Comparison of ENCODE assay signal across 14 mouse cellular contexts in genomic region chr11:58947306-58947705, GRCm38 (mm10). TPM values are rescaled to one million over a fixed set of nuclear protein-coding genes. Genes with fewer than 3 reads are reported as not detected.
DNase-seq lines count a peak whose midpoint lies in the region; ATAC-seq and TF ChIP-seq lines count a peak whose summit lies in the region.
"Had no signal": no experiment of that assay in that cellular context is flagged by ENCODE, and none has a peak within 500 bp of the region (broad histone marks: within the 10 kb centered on the region; RNA-seq: fewer than 3 reads in every experiment).

No protein-coding gene starts in this region.

- H3K27me3 ChIP-seq in ES-Bruce4 (ENCODE audit: control insufficient read depth, insufficient read depth, low read length, poor library complexity, severe bottlenecking), result no peaks in the 10 kb centered on the region; the same call in none of the 2 replicates
- H3K27me3 ChIP-seq in forebrain, postnatal 0 days (ENCODE audit: insufficient read depth, low read length), result no peaks in the 10 kb centered on the region
- H3K27me3 ChIP-seq in midbrain, embryonic 13.5 days, result peaks cover 2% of the 10 kb centered on the region; the same call in 1 of the 2 replicates

- TF ChIP-seq CTCF in ES-Bruce4 (IDR thresholded peaks at IDR 0.05; ENCODE audit: low read depth, low read length), result no peak
- no peak for TF ChIP-seq CTCF in forebrain, postnatal 0 days (IDR thresholded peaks at IDR 0.05; ENCODE audit: low read depth)

- H3K9ac ChIP-seq in ES-Bruce4 (ENCODE audit: low read depth, poor library complexity, severe bottlenecking), result 0 out of 2 replicates have a peak overlapping the region, but pooled peaks have one; percentile 10
- H3K9ac ChIP-seq in forebrain, postnatal 0 days, result peak overlapping the region; percentile 65; the same call in 1 of the 2 replicates
- H3K9ac ChIP-seq in midbrain, embryonic 13.5 days (replicated peaks), result peak overlapping the region; percentile 84; the same call in 1 of the 2 replicates
- H3K9ac ChIP-seq: embryonic facial prominence, embryonic 15.5 days had no signal

- H3K36me3 ChIP-seq in ES-Bruce4 (ENCODE audit: control insufficient read depth, insufficient read depth, low read length, poor library complexity, severe bottlenecking), result no peaks in the 10 kb centered on the region
- no peaks in the 10 kb centered on the region for H3K36me3 ChIP-seq in forebrain, postnatal 0 days (ENCODE audit: insufficient read depth)
- H3K36me3 ChIP-seq in midbrain, embryonic 13.5 days, result no peaks in the 10 kb centered on the region
- H3K36me3 ChIP-seq: embryonic facial prominence, embryonic 15.5 days; heart, embryonic 10.5 days had no signal

- TF ChIP-seq EP300 in ES-Bruce4 (IDR thresholded peaks at IDR 0.05; ENCODE audit: insufficient read depth, low read depth, low read length), result no peak

- H3K9me3 ChIP-seq in ES-Bruce4 (replicated peaks; ENCODE audit: control insufficient read depth, insufficient read depth, low read length, poor library complexity, severe bottlenecking), result no peaks in the 10 kb centered on the region
- no peaks in the 10 kb centered on the region for H3K9me3 ChIP-seq in forebrain, postnatal 0 days (ENCODE audit: low read length)
- no peaks in the 10 kb centered on the region for H3K9me3 ChIP-seq in midbrain, embryonic 13.5 days
- H3K9me3 ChIP-seq: embryonic facial prominence, embryonic 15.5 days; heart, embryonic 10.5 days had no signal

- no peak overlapping the region for H3K4me3 ChIP-seq in ES-Bruce4 (ENCODE audit: low read depth, low read length)
- no peak overlapping the region for H3K4me3 ChIP-seq in forebrain, postnatal 0 days (ENCODE audit: low read depth, low read length)
- peak overlapping the region; percentile 67; the same call in 1 of the 2 replicates for H3K4me3 ChIP-seq in midbrain, embryonic 13.5 days (replicated peaks)

- H3K27ac ChIP-seq in ES-Bruce4 (ENCODE audit: insufficient read depth, low read length), result no peak overlapping the region
- H3K27ac ChIP-seq in forebrain, postnatal 0 days (ENCODE audit: low read depth, low read length), result peak overlapping the region; percentile 98
- peak overlapping the region; percentile 99 for H3K27ac ChIP-seq in midbrain, embryonic 13.5 days
- H3K27ac ChIP-seq: gastrocnemius, adult 2 months had no signal

- WGBS in forebrain, postnatal 0 days, result 73% methylated on average over 3 of the region's 3 CpGs
- WGBS in midbrain, embryonic 13.5 days, result 86% methylated on average over 3 of the region's 3 CpGs

- TF ChIP-seq POLR2A in ES-Bruce4 (IDR thresholded peaks at IDR 0.05; ENCODE audit: insufficient read depth, low read length), result no peak

- H3K4me1 ChIP-seq in ES-Bruce4 (ENCODE audit: control insufficient read depth, insufficient read depth, low read length), result no peaks in the 10 kb centered on the region
- H3K4me1 ChIP-seq in forebrain, postnatal 0 days (ENCODE audit: insufficient read depth), result peaks cover 9% of the 10 kb centered on the region; the same call in 1 of the 2 replicates
- H3K4me1 ChIP-seq in midbrain, embryonic 13.5 days (replicated peaks), result peaks cover 30% of the 10 kb centered on the region

- peak overlapping the region; percentile 64 for H3K4me2 ChIP-seq in forebrain, postnatal 0 days (ENCODE audit: low read depth)
- H3K4me2 ChIP-seq in midbrain, embryonic 13.5 days (replicated peaks), result peak overlapping the region; percentile 69

- peak; percentile 62 for DNase-seq in cerebellum, adult 9-10 months
- no peak for DNase-seq in cerebellum, adult 11-12 months
- DNase-seq in forebrain, postnatal 0 days, result no peak
- DNase-seq in right cerebral cortex, adult 2 months (ENCODE audit: low spot score in 2 of 2), result no peak
- DNase-seq in urinary bladder, adult 2 months (ENCODE audit: low spot score), result no peak
- DNase-seq: gastrocnemius, adult 2 months had no signal

- ATAC-seq in forebrain, postnatal 0 days, result no peak
- ATAC-seq in midbrain, embryonic 13.5 days, result no peak
- no peak for ATAC-seq in frontal cortex, adult (ENCODE audit: low TSS enrichment)

RNA-seq across cellular contexts. Expression of gene Hist3h2ba, which starts 1.4 kb away (rescaled TPM):
- polyA plus RNA-seq in ES-Bruce4 (2011; ENCODE audit: insufficient read depth, insufficient read length, low read depth, missing spikeins), result 7.7 and 8.0 TPM in 2 replicates
- total RNA-seq in forebrain, postnatal 0 days (2014; rRNA removed), result 446 and 960 TPM in 2 replicates
- polyA plus RNA-seq in forebrain, postnatal 0 days (2015; fragmentation: Nextera tagmentation; extraction: Ambion mirVana), result 111 and 146 TPM in 2 replicates
- 383 and 402 TPM in 2 replicates for polyA plus RNA-seq in midbrain, embryonic 13.5 days (2015; fragmentation: Nextera tagmentation; extraction: Ambion mirVana)
- 1.3 and 2.2 TPM in 2 replicates for polyA plus RNA-seq in urinary bladder, adult 2 months (2012; rRNA removed)
- total RNA-seq: gastrocnemius, adult 2 months had no signal

RNA-seq across cellular contexts. Expression of gene Hist3h2a, which starts 7.2 kb away (rescaled TPM):
- polyA plus RNA-seq in ES-Bruce4 (2011; ENCODE audit: insufficient read depth, insufficient read length, low read depth, missing spikeins), result 2.9 and 3.7 TPM in 2 replicates
- total RNA-seq in forebrain, postnatal 0 days (2014; rRNA removed), result 181 and 199 TPM in 2 replicates
- 58.0 and 58.7 TPM in 2 replicates for polyA plus RNA-seq in forebrain, postnatal 0 days (2015; fragmentation: Nextera tagmentation; extraction: Ambion mirVana)
- 149 and 155 TPM in 2 replicates for polyA plus RNA-seq in midbrain, embryonic 13.5 days (2015; fragmentation: Nextera tagmentation; extraction: Ambion mirVana)
- 22.0 and 27.2 TPM in 2 replicates for polyA plus RNA-seq in urinary bladder, adult 2 months (2012; rRNA removed)

RNA-seq across cellular contexts. Expression of gene Trim17, which starts 7.2 kb away (rescaled TPM):
- not detected in 2 replicates for polyA plus RNA-seq in ES-Bruce4 (2011; ENCODE audit: insufficient read depth, insufficient read length, low read depth, missing spikeins)
- total RNA-seq in forebrain, postnatal 0 days (2014; rRNA removed), result 3.4 and 4.0 TPM in 2 replicates
- 0.65 TPM in 2 replicates for polyA plus RNA-seq in forebrain, postnatal 0 days (2015; fragmentation: Nextera tagmentation; extraction: Ambion mirVana)
- polyA plus RNA-seq in midbrain, embryonic 13.5 days (2015; fragmentation: Nextera tagmentation; extraction: Ambion mirVana), result 1.1 and 1.3 TPM in 2 replicates
- polyA plus RNA-seq in urinary bladder, adult 2 months (2012; rRNA removed), result 0.23 and 0.49 TPM in 2 replicates

RNA-seq across cellular contexts. Expression of gene Rnf187, which starts 8.6 kb away (rescaled TPM):
- polyA plus RNA-seq in ES-Bruce4 (2011; ENCODE audit: insufficient read depth, insufficient read length, low read depth, missing spikeins), result 104 and 105 TPM in 2 replicates
- 668 and 716 TPM in 2 replicates for total RNA-seq in forebrain, postnatal 0 days (2014; rRNA removed)
- polyA plus RNA-seq in forebrain, postnatal 0 days (2015; fragmentation: Nextera tagmentation; extraction: Ambion mirVana), result 583 and 608 TPM in 2 replicates
- 453 and 491 TPM in 2 replicates for polyA plus RNA-seq in midbrain, embryonic 13.5 days (2015; fragmentation: Nextera tagmentation; extraction: Ambion mirVana)
- polyA plus RNA-seq in urinary bladder, adult 2 months (2012; rRNA removed), result 137 and 140 TPM in 2 replicates

RNA-seq across cellular contexts. Expression of gene Btnl10, which starts 29.6 kb away (rescaled TPM):
- not detected in 2 replicates for polyA plus RNA-seq in ES-Bruce4 (2011; ENCODE audit: insufficient read depth, insufficient read length, low read depth, missing spikeins)
- total RNA-seq in forebrain, postnatal 0 days (2014; rRNA removed), result 0.10 TPM in 1 of 2 replicates, not detected in the other
- not detected in 2 replicates for polyA plus RNA-seq in forebrain, postnatal 0 days (2015; fragmentation: Nextera tagmentation; extraction: Ambion mirVana)
- not detected in 2 replicates for polyA plus RNA-seq in midbrain, embryonic 13.5 days (2015; fragmentation: Nextera tagmentation; extraction: Ambion mirVana)
- not detected in 2 replicates for polyA plus RNA-seq in urinary bladder, adult 2 months (2012; rRNA removed)
- total RNA-seq: ES-E14; gastrocnemius, adult 2 months; layer of hippocampus, postnatal 25 days had no signal
- polyA plus RNA-seq: embryonic facial prominence, embryonic 15.5 days; heart, embryonic 10.5 days; intestine, postnatal 0 days had no signal

Comparison
In these comparisons a context has a peak if more than half of its experiments do, and no peak if none do; other contexts are left out.
1. H3K9ac ChIP-seq: peak in every context shown above with its lines; median percentile 84 in midbrain, embryonic 13.5 days; 65 in forebrain, postnatal 0 days; 10 in ES-Bruce4.
2. RNA of gene Hist3h2ba, which starts 1.4 kb away (polyA plus RNA-seq): 383 to 402 TPM in midbrain, embryonic 13.5 days and 111 to 146 TPM in forebrain, postnatal 0 days; 7.7 to 8.0 TPM in ES-Bruce4 and 1.3 to 2.2 TPM in urinary bladder, adult 2 months; every median in the first group is over 10 times any median in the second.